Mouse (Mus musculus) adrenal gland, postnatal 0 days (tissue): ENCODE results near the gene Mepe. TPM values are rescaled to one million over a fixed set of nuclear protein-coding genes. Genes with fewer than 3 reads are reported as not detected.

Experiments used
- microRNA-seq: library from miRNA; unstranded; fragments of <30 nt; microRNA quantifications from one replicate; pipeline ENCODE4, GENCODE M21; 2016; ENCODE audit warnings: borderline replicate concordance; ENCODE audit not compliant: insufficient number of aligned reads
- polyA plus RNA-seq: library from polyadenylated mRNA; unstranded; fragments of >200 nt; fragmentation: Nextera tagmentation; extraction: Ambion mirVana; gene quantifications from 2 replicates; pipeline ENCODE4 v1.2.1, GENCODE M21; 2015

The Mepe gene
- not detected in 2 replicates for polyA plus RNA-seq

GRCm38 (mm10) chr5:104325029-104325428 lies at the start of gene Mepe:
Gene Mepe (plus strand): TSS chr5:104325329.

GRCm38 (mm10) chr5:104298994-104299393 lies 26.1 kb upstream of the Mepe start, which contains the start of gene Ibsp:
Gene Ibsp (plus strand): TSS chr5:104299171.

Small RNAs within 50 kb of the gene (microRNA-seq; reads per million reads assigned to microRNA genes)
- not detected for gene Gm23616

Other genes starting within 250 kb of the Mepe start
- gene Gm17660, start 247.7 kb upstream of the Mepe start, polyA plus RNA-seq, result not detected in 2 replicates
- gene Sparcl1, start 211.6 kb upstream of the Mepe start, polyA plus RNA-seq, result 69.5 and 70.5 TPM in 2 replicates
- gene Dspp, start 154.6 kb upstream of the Mepe start, polyA plus RNA-seq, result 0.07 TPM in 1 of 2 replicates, not detected in the other
- 0.25 and 0.48 TPM in 2 replicates for gene Dmp1, start 122.7 kb upstream of the Mepe start, polyA plus RNA-seq
- 0.35 and 1.7 TPM in 2 replicates for gene Ibsp, start 26.2 kb upstream of the Mepe start, polyA plus RNA-seq
- 10.6 and 17.3 TPM in 2 replicates for gene Spp1, start 109.8 kb downstream of the Mepe start, polyA plus RNA-seq
- gene Pkd2, start 134.1 kb downstream of the Mepe start, polyA plus RNA-seq, result 7.9 and 9.3 TPM in 2 replicates
- gene BC005561, start 183.0 kb downstream of the Mepe start, polyA plus RNA-seq, result 6.1 and 7.8 TPM in 2 replicates